Mouse (Mus musculus) spleen, adult 2 months (tissue): ENCODE measurements at regions not wholly inside any gene's neighbourhood (a gene's known extent, or its start where the extent isn't known, plus 50 kb on each side); places are given as distances from the start of the nearest gene placed in this dataset.
A peak's percentile ranks its signal among the peaks of the same experiment; 100 is the strongest.

Experiments used
- DNase-seq, 2 experiments: peaks; one replicate each; pipeline versions ENCODE4 v3.0.0 to v3.0.0-alpha.2; 2012 to 2021; ENCODE audit warnings: low spot score in 2 of 2, low read depth in 1 of 2
- H3K27ac ChIP-seq: fragments of 200-500 bp; 2 replicates; pipeline ENCODE4 v1.5.1; 2012; ENCODE audit warnings: low read length, inconsistent platforms; ENCODE audit not compliant: insufficient read depth
- H3K27me3 ChIP-seq: fragments of 200-500 bp; 2 replicates; pipeline ENCODE4 v1.6.1; 2012; ENCODE audit warnings: mild to moderate bottlenecking, moderate library complexity, low read length, inconsistent platforms; ENCODE audit not compliant: control insufficient read depth, insufficient read depth
- H3K36me3 ChIP-seq: fragments of 200-500 bp; 2 replicates; pipeline ENCODE4 v1.6.1; 2012; ENCODE audit warnings: mild to moderate bottlenecking, low read length, inconsistent platforms; ENCODE audit not compliant: control insufficient read depth, insufficient read depth
- H3K4me1 ChIP-seq: fragments of 200-500 bp; 2 replicates; pipeline ENCODE4 v1.6.1; 2011; ENCODE audit warnings: inconsistent platforms; ENCODE audit not compliant: control insufficient read depth, insufficient read depth, insufficient read length
- H3K4me3 ChIP-seq: fragments of 200-500 bp; 2 replicates; pipeline ENCODE4 v1.5.1; 2011; ENCODE audit warnings: mild to moderate bottlenecking, inconsistent platforms; ENCODE audit not compliant: insufficient read depth, insufficient read length; ENCODE audit errors: extremely low read depth
- CTCF ChIP-seq: fragments of 200-500 bp; IDR thresholded peaks from 2 replicates; pipeline ENCODE4 v1.5.1; 2011; ENCODE audit warnings: mild to moderate bottlenecking, inconsistent platforms; ENCODE audit not compliant: insufficient read depth, insufficient read length, insufficient replicate concordance; ENCODE audit errors: extremely low read depth
- POLR2A ChIP-seq: fragments of 200-500 bp; IDR thresholded peaks from 2 replicates; pipeline ENCODE4 v1.6.1; 2011; ENCODE audit warnings: low read depth, low read length, inconsistent platforms
- WGBS: fragments of 180-500 bp; shearing (Covaris S2); methylation state at CpG from one replicate; pipeline ENCODE4 v1.1.7; 2018; 5-methylcytosine and 5-hydroxymethylcytosine counted together

DNA sequence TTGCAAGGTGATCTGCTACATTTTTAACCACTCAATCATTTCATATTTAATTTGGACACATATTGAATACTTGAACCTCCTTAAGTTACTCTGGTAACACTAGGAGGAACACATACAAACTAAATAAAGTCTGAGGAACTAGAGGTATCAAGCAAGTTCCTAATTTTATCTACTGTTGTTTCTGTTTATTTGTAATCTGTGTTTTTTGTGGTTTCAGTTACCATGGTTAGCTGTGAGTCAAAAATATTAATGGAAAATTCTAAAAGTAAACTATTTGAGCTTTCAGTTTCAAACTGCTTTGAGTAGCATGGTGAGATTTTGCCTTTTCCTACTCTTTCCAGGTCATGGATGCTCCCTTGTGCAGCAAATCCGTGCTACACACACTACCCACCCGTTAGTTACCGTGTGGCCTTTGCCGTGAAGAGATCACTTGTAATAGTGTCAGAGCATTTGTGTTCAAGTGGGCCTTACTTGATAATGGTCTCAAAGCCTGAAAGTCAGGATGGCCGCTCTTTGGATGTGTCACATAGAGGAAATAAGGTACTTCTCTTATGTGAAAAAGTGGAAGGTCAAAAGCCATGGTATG is 177.0 kb upstream of the Stt3b start:
- peak in 1 of 2 experiments; percentile 69 for DNase-seq
- WGBS: 80% methylated on average over 5 of the region's 5 CpGs
- H3K27ac ChIP-seq: peak overlapping the region; percentile 80

DNA sequence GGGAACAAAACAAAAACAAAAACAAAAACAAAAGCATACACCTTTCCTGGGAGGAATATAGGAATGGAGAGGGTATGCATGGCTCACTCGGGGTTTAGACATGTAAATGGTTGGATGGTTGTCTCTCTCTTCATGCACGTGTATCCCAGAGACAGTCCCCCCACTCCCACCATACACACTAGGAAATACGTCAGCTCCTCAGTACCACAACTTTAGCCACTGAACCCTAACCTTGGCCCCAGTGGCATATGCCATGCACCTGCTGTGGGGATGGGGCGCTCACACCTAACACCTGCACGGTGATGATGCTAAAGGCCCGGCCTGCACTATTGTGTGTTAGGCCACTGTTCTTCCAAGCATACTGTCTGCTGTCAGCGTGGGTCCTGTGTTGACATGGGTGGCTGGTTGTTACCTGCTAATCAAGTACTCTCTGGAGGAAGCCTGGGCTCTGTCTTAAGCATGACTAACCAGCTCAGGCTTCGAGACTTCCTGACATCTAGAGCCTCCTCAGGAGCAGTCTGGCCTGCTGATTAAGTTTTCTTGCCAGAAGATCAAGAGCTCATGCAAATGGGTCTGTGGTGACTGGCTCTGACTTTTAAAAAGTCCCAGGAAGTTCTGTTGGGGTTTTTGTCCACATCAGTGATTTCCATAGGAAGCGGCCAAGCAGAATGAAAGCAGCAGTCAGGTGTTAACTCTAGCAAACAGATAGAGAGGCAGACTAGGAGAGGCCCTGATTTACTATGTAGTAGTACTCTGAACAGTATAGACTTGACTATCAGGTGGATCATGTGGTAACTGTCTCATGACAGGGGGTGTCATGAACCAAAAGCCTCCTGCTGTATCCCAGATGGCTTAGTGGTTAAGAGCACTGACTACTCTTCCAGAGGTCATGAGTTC is 178.9 kb upstream of the Stt3b start:
- no peak for TF ChIP-seq CTCF
- no peak for TF ChIP-seq POLR2A
- peaks cover 42% of the 10 kb centered on the region for H3K4me1 ChIP-seq
- DNase-seq: peak; percentile 62 to 78
- H3K36me3 ChIP-seq: no peaks in the 10 kb centered on the region
- H3K27me3 ChIP-seq: no peaks in the 10 kb centered on the region
- 31% methylated on average over 9 of the region's 9 CpGs for WGBS
- no peak overlapping the region for H3K4me3 ChIP-seq
- H3K27ac ChIP-seq: peak overlapping the region; percentile 78

More for the DNA sequence above, 177.0 kb upstream of the Stt3b start:
- H3K36me3 ChIP-seq: no peaks in the 10 kb centered on the region
- TF ChIP-seq POLR2A (no peak), CTCF (no peak)
- no peak overlapping the region for H3K4me3 ChIP-seq
- H3K4me1 ChIP-seq: peaks cover 37% of the 10 kb centered on the region
- no peaks in the 10 kb centered on the region for H3K27me3 ChIP-seq

DNA sequence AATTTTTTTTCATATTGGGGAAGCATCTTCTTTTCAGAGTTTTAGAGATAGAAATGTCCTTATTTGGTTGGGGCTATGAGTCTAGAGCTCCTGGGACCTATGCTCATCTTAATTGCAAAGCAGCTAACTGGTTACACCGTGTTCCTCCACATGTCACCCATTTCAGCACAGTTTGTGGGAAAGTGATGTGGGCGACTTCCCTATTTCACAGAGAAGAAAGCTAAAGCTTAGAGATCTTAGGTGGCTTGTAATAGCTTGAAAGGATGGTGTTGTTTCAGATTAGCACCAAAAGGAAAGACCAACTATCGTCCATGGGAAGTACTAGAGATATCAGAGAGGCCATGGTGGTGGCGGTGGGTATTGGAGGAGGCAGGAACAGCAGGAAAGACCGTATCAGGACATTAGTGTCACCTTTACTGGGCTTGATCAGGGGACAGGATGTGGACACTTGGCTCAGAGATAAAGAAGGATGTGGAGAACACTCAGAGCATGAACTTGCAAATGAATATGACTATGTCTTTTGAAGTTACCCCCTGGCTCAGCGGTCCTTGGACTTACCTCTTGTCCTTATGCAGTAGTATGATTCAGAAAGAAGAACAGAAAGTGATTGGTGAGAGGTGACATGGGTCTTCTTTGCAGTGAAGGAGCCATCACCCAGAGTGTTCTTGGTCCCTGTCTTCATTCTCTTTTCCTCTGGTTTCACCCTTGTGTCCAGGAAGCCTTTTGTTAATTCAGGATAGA is 182.4 kb upstream of the Stt3b start:
- Histone ChIP-seq H3K4me3 (no peak overlapping the region), H3K36me3 (no peaks in the 10 kb centered on the region), H3K27me3 (no peaks in the 10 kb centered on the region), H3K27ac (peak overlapping the region; percentile 94), H3K4me1 (peaks cover 37% of the 10 kb centered on the region)
- WGBS: 8% methylated on average over 6 of the region's 6 CpGs
- TF ChIP-seq POLR2A (0 out of 2 replicates have a peak, but pooled peaks have one; percentile 5), CTCF (no peak)
- peak; percentile 56 to 77 for DNase-seq

DNA sequence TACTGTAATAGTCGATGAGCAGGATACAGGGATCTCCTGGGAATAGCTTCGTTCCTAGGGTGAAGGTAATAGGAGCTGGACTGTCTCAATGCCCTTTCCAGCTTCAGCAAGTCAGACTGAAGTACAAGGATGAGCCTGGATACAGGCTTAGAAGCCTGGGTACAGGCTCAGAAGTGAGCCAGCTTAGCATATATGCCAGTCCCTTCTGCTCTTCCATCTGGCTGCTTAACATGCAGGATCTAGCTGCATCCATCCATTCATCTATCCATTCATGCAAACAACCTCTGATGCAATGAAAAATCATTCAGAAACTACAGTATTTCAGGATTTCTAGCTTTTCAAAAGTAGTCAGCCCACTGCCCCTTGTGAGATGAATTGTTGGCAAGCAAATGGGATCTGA is 183.5 kb upstream of the Stt3b start:
- TF ChIP-seq POLR2A (no peak), CTCF (no peak)

DNA sequence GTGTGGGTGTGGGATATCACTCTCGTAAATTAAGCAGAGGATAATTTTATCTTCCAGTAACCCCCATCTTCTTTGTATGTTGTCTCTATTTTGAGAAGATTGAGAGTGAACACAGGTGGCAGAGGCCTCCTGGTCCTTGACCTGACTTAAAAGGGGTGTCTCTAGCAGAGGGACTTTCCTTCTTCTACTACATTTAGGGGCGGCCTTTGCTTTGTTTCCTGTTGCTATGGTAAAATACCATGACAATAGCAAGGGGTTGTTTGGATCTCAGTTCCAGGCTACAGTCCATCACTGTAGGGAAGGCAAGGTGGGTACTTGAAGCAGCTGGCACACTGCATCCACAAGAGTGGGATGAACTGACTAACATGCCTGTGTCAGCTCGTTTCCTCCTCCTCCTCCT is 189.3 kb upstream of the Stt3b start:
- WGBS: 51% methylated on average over 3 of the region's 3 CpGs
- TF ChIP-seq POLR2A (no peak), CTCF (no peak)
- Histone ChIP-seq H3K27me3 (no peaks in the 10 kb centered on the region), H3K36me3 (no peaks in the 10 kb centered on the region), H3K4me1 (peaks cover 10% of the 10 kb centered on the region), H3K27ac (no peak overlapping the region), H3K4me3 (no peak overlapping the region)
- DNase-seq: peak in 1 of 2 experiments; percentile 85

More for the DNA sequence above, 183.5 kb upstream of the Stt3b start:
- peaks cover 30% of the 10 kb centered on the region for H3K4me1 ChIP-seq
- H3K4me3 ChIP-seq: no peak overlapping the region
- peak overlapping the region; percentile 94 for H3K27ac ChIP-seq
- DNase-seq: no peak
- H3K36me3 ChIP-seq: no peaks in the 10 kb centered on the region
- WGBS: 89% methylated on average over 2 of the region's 2 CpGs
- no peaks in the 10 kb centered on the region for H3K27me3 ChIP-seq

DNA sequence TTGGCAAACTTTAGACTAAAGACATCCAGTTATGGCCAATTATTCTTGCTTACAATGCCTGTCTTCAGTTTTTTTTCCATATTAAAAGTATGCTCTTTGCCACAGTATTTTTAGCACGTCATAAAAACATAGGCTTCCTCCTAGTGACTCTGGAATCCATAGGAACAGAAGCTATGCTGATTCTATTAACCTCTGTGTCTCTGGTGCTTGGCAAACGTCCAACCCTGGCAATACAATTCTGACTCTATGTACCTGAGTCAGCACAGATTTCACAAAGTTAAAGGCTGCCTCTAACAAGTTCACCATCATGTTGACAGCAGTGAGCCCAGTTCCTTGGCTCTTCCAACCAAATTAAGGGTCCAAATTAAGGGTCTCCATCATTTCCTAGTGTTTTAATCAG is 194.6 kb upstream of the Stt3b start:
- Histone ChIP-seq H3K36me3 (no peaks in the 10 kb centered on the region), H3K4me3 (no peak overlapping the region), H3K27me3 (no peaks in the 10 kb centered on the region), H3K27ac (no peak overlapping the region), H3K4me1 (peaks cover 4% of the 10 kb centered on the region; the same call in 1 of the 2 replicates)
- DNase-seq: no peak
- 54% methylated on average over 2 of the region's 2 CpGs for WGBS
- TF ChIP-seq POLR2A: no peak
- TF ChIP-seq CTCF: no peak
